ENCODE assay signal across 8 mouse cellular contexts in genomic region chr16:97357188-97357821, GRCm38 (mm10). TPM values are rescaled to one million over a fixed set of nuclear protein-coding genes. Genes with fewer than 3 reads are reported as not detected.
A peak's percentile ranks its signal among the peaks of the same experiment; 100 is the strongest.
DNase-seq lines count a peak whose midpoint lies in the region; ATAC-seq and TF ChIP-seq lines count a peak whose summit lies in the region.

No protein-coding gene starts in this region.

- peak overlapping the region; percentile 61 for H3K4me3 ChIP-seq in embryonic facial prominence, embryonic 13.5 days
- H3K4me3 ChIP-seq in heart, adult 2 months = peak overlapping the region; percentile 82
- peak overlapping the region; percentile 56 for H3K4me3 ChIP-seq in intestine, postnatal 0 days (ENCODE audit: low read depth, low read length)
- H3K4me3 ChIP-seq in limb, embryonic 11.5 days (ENCODE audit: low read depth, low read length) = peak overlapping the region; percentile 51
- H3K4me3 ChIP-seq in midbrain, embryonic 13.5 days (replicated peaks) = peak overlapping the region; percentile 55
- H3K4me3 ChIP-seq in stomach, embryonic 16.5 days (replicated peaks; ENCODE audit: low read length) = peak overlapping the region; percentile 77

- peaks cover 16% of the 10 kb centered on the region for H3K4me1 ChIP-seq in embryonic facial prominence, embryonic 13.5 days
- H3K4me1 ChIP-seq in heart, adult 2 months (ENCODE audit: control insufficient read depth, insufficient read depth, low read length) = peaks cover 4% of the 10 kb centered on the region
- H3K4me1 ChIP-seq in intestine, postnatal 0 days (replicated peaks; ENCODE audit: control insufficient read depth, insufficient read depth, low read length) = 0 out of 2 replicates have a peak, but pooled peaks cover 3% of the 10 kb centered on the region
- H3K4me1 ChIP-seq in limb, embryonic 11.5 days (ENCODE audit: control insufficient read depth, insufficient read depth, low read length) = peaks cover 6% of the 10 kb centered on the region; the same call in 1 of the 2 replicates
- peaks cover 26% of the 10 kb centered on the region for H3K4me1 ChIP-seq in midbrain, embryonic 13.5 days (replicated peaks)
- peaks cover 13% of the 10 kb centered on the region for H3K4me1 ChIP-seq in stomach, embryonic 16.5 days (ENCODE audit: control insufficient read depth, insufficient read depth, low read length)

- peaks cover 60% of the 10 kb centered on the region for H3K27me3 ChIP-seq in embryonic facial prominence, embryonic 13.5 days
- no peaks in the 10 kb centered on the region for H3K27me3 ChIP-seq in heart, adult 2 months (ENCODE audit: control insufficient read depth, insufficient read depth, low read length)
- 0 out of 2 replicates have a peak, but pooled peaks cover 4% of the 10 kb centered on the region for H3K27me3 ChIP-seq in intestine, postnatal 0 days (replicated peaks; ENCODE audit: control insufficient read depth, insufficient read depth, low read length)
- peaks cover 16% of the 10 kb centered on the region for H3K27me3 ChIP-seq in limb, embryonic 11.5 days (ENCODE audit: control insufficient read depth, insufficient read depth, low read length)
- H3K27me3 ChIP-seq in midbrain, embryonic 13.5 days = peaks cover 59% of the 10 kb centered on the region
- H3K27me3 ChIP-seq in stomach, embryonic 16.5 days (ENCODE audit: control insufficient read depth, insufficient read depth, low read length) = no peaks in the 10 kb centered on the region; the same call in 1 of the 2 replicates

- H3K36me3 ChIP-seq in embryonic facial prominence, embryonic 13.5 days = no peaks in the 10 kb centered on the region
- no peaks in the 10 kb centered on the region for H3K36me3 ChIP-seq in heart, adult 2 months (ENCODE audit: control insufficient read depth, insufficient read depth, low read length)
- H3K36me3 ChIP-seq in intestine, postnatal 0 days (ENCODE audit: control insufficient read depth, insufficient read depth) = no peaks in the 10 kb centered on the region
- no peaks in the 10 kb centered on the region for H3K36me3 ChIP-seq in limb, embryonic 11.5 days (ENCODE audit: control insufficient read depth, insufficient read depth, low read length)
- H3K36me3 ChIP-seq in midbrain, embryonic 13.5 days = no peaks in the 10 kb centered on the region
- H3K36me3 ChIP-seq in stomach, embryonic 16.5 days (ENCODE audit: control insufficient read depth, insufficient read depth, low read length) = no peaks in the 10 kb centered on the region

- intact Hi-C loops in heart, adult 2 months (cut with DNase I) = loop anchor here (5.0 kb wide), 2 partner anchors 35 to 60 kb away; no protein-coding TSS in a partner anchor

- WGBS in embryonic facial prominence, embryonic 13.5 days = under 1% methylated on average over 25 of the region's 25 CpGs
- WGBS in heart, adult 2 months = under 1% methylated on average over 25 of the region's 25 CpGs
- WGBS in intestine, postnatal 0 days = 2% methylated on average over 25 of the region's 25 CpGs
- 0% methylated on average over 25 of the region's 25 CpGs for WGBS in limb, embryonic 11.5 days
- under 1% methylated on average over 25 of the region's 25 CpGs for WGBS in midbrain, embryonic 13.5 days
- WGBS in stomach, embryonic 16.5 days = under 1% methylated on average over 25 of the region's 25 CpGs

- H3K9ac ChIP-seq in embryonic facial prominence, embryonic 13.5 days = peak overlapping the region; percentile 69
- H3K9ac ChIP-seq in heart, adult 2 months (ENCODE audit: low read depth, low read length) = peak overlapping the region; percentile 79
- H3K9ac ChIP-seq in intestine, postnatal 0 days (ENCODE audit: low read depth, low read length) = 0 out of 2 replicates have a peak overlapping the region, but pooled peaks have one; percentile 35
- no peak overlapping the region for H3K9ac ChIP-seq in limb, embryonic 11.5 days (ENCODE audit: low read length)
- H3K9ac ChIP-seq in midbrain, embryonic 13.5 days (replicated peaks) = peak overlapping the region; percentile 63
- peak overlapping the region; percentile 82 for H3K9ac ChIP-seq in stomach, embryonic 16.5 days (ENCODE audit: low read length)

- TF ChIP-seq POLR2A in heart, adult 2 months (IDR thresholded peaks at IDR 0.05; ENCODE audit: insufficient read depth, low read depth, low read length) = no peak

- 0 out of 2 replicates have a peak, but pooled peaks have one; percentile 16 for ATAC-seq in embryonic facial prominence, embryonic 13.5 days (ENCODE audit: insufficient number of reproducible peaks, insufficient read depth, low FRiP score, low TSS enrichment, low read depth)
- peak; percentile 55 for ATAC-seq in intestine, postnatal 0 days
- ATAC-seq in limb, embryonic 11.5 days (ENCODE audit: insufficient number of reproducible peaks, low FRiP score, low TSS enrichment, low read depth) = peak; percentile 60
- peak; percentile 74 for ATAC-seq in midbrain, embryonic 13.5 days
- ATAC-seq in stomach, embryonic 16.5 days (ENCODE audit: insufficient read depth, low FRiP score) = peak; percentile 76

- H3K9me3 ChIP-seq in embryonic facial prominence, embryonic 13.5 days = no peaks in the 10 kb centered on the region
- no peaks in the 10 kb centered on the region for H3K9me3 ChIP-seq in intestine, postnatal 0 days (ENCODE audit: control insufficient read depth)
- no peaks in the 10 kb centered on the region for H3K9me3 ChIP-seq in limb, embryonic 11.5 days (ENCODE audit: control insufficient read depth, low read length)
- H3K9me3 ChIP-seq in midbrain, embryonic 13.5 days = no peaks in the 10 kb centered on the region
- H3K9me3 ChIP-seq in stomach, embryonic 16.5 days (replicated peaks; ENCODE audit: control insufficient read depth, low read length) = no peaks in the 10 kb centered on the region

- H3K79me2 ChIP-seq in heart, adult 2 months (replicated peaks; ENCODE audit: control insufficient read depth, insufficient read depth, low read length) = no peaks in the 10 kb centered on the region

- peak overlapping the region; percentile 98 for H3K4me2 ChIP-seq in embryonic facial prominence, embryonic 13.5 days
- H3K4me2 ChIP-seq in intestine, postnatal 0 days (replicated peaks; ENCODE audit: low read depth) = peak overlapping the region; percentile 99
- H3K4me2 ChIP-seq in limb, embryonic 11.5 days (ENCODE audit: low read depth, severe bottlenecking) = peak overlapping the region; percentile 99
- H3K4me2 ChIP-seq in midbrain, embryonic 13.5 days (replicated peaks) = peak overlapping the region; percentile 100
- peak overlapping the region; percentile 100 for H3K4me2 ChIP-seq in stomach, embryonic 16.5 days (ENCODE audit: low read depth, low read length)

- DNase-seq in adrenal gland, adult 2 months = peak; percentile 55
- DNase-seq in heart, adult 2 months = peak; percentile 66 to 73
- DNase-seq in limb, embryonic 11.5 days (ENCODE audit: low spot score) = peak; percentile 43
- no peak for DNase-seq in cerebellum, adult 11 months

- no peak overlapping the region for H3K27ac ChIP-seq in embryonic facial prominence, embryonic 13.5 days
- H3K27ac ChIP-seq in heart, adult 2 months = peak overlapping the region; percentile 48
- no peak overlapping the region for H3K27ac ChIP-seq in intestine, postnatal 0 days (ENCODE audit: low read depth, low read length)
- H3K27ac ChIP-seq in limb, embryonic 11.5 days (replicated peaks; ENCODE audit: low read depth, low read length) = no peak overlapping the region
- no peak overlapping the region for H3K27ac ChIP-seq in midbrain, embryonic 13.5 days
- peak overlapping the region; percentile 81 for H3K27ac ChIP-seq in stomach, embryonic 16.5 days (ENCODE audit: low read length)

- 0 out of 2 replicates have a peak, but pooled peaks have one; percentile 25 for TF ChIP-seq EP300 in heart, adult 2 months (IDR thresholded peaks at IDR 0.05; ENCODE audit: insufficient read depth, low read depth, low read length)

- TF ChIP-seq CTCF in heart, adult 2 months (IDR thresholded peaks at IDR 0.05) = no peak
- TF ChIP-seq CTCF in intestine, postnatal 0 days (IDR thresholded peaks at IDR 0.05; ENCODE audit: low read depth) = no peak

RNA-seq across cellular contexts. Expression of gene Bace2, which starts 0.8 kb away (rescaled TPM):
- 10 to 100 TPM; 13.4 to 26.0 TPM for total RNA-seq in adrenal gland, adult 2 months (2021)
- 3.5 and 4.6 TPM in 2 replicates for polyA plus RNA-seq in adrenal gland, adult 2 months (2012; rRNA removed)
- polyA plus RNA-seq in embryonic facial prominence, embryonic 13.5 days (2015; fragmentation: Nextera tagmentation; extraction: Ambion mirVana) = 10.1 and 10.9 TPM in 2 replicates
- 10 to 100 TPM; 15.8 to 16.9 TPM for total RNA-seq in heart, adult 2 months (2021)
- 4.8 and 6.4 TPM in 2 replicates for polyA plus RNA-seq in heart, adult 2 months (2012; rRNA removed)
- 15.6 and 17.8 TPM in 2 replicates for polyA plus RNA-seq in intestine, postnatal 0 days (2015; fragmentation: Nextera tagmentation; extraction: Ambion mirVana)
- polyA plus RNA-seq in limb, embryonic 11.5 days (2014; fragmentation: Nextera tagmentation; extraction: Ambion mirVana) = 1.1 and 1.4 TPM in 2 replicates
- 2.1 and 2.3 TPM in 2 replicates for polyA plus RNA-seq in midbrain, embryonic 13.5 days (2015; fragmentation: Nextera tagmentation; extraction: Ambion mirVana)
- 116 and 154 TPM in 2 replicates for polyA plus RNA-seq in stomach, embryonic 16.5 days (2015; fragmentation: Nextera tagmentation; extraction: Ambion mirVana)

Comparison
In these comparisons a context has a peak if more than half of its experiments do, and no peak if none do; other contexts are left out.
1. ATAC-seq: peak in every context shown above with its lines; median percentile 76 in stomach, embryonic 16.5 days; 74 in midbrain, embryonic 13.5 days; 60 in limb, embryonic 11.5 days; 55 in intestine, postnatal 0 days; 16 in embryonic facial prominence, embryonic 13.5 days.
2. H3K27ac ChIP-seq: peak in heart, adult 2 months (single experiment) and stomach, embryonic 16.5 days (single experiment); none in embryonic facial prominence, embryonic 13.5 days (single experiment), intestine, postnatal 0 days (single experiment), limb, embryonic 11.5 days (single experiment) and midbrain, embryonic 13.5 days (single experiment).
3. Peak in every context shown above with its lines, with median percentiles within 50 percentile points of each other: H3K4me2 ChIP-seq and H3K4me3 ChIP-seq.